In genomic region chr4:59644431-59644830, GRCm38 (mm10) we compare ENCODE assay signal across 19 mouse cellular contexts. TPM values are rescaled to one million over a fixed set of nuclear protein-coding genes. Genes with fewer than 3 reads are reported as not detected.
DNase-seq lines count a peak whose midpoint lies in the region; ATAC-seq and TF ChIP-seq lines count a peak whose summit lies in the region.
"Had no signal": no experiment of that assay in that cellular context is flagged by ENCODE, and none has a peak within 500 bp of the region (broad histone marks: within the 10 kb centered on the region; RNA-seq: fewer than 3 reads in every experiment).

No protein-coding gene starts in this region.

- H3K4me1 ChIP-seq in hindbrain, embryonic 12.5 days, result peaks cover 11% of the 10 kb centered on the region
- no peaks in the 10 kb centered on the region for H3K4me1 ChIP-seq in hindbrain, embryonic 11.5 days (replicated peaks; ENCODE audit: control insufficient read depth, insufficient read depth, low read length)
- H3K4me1 ChIP-seq in kidney, postnatal 0 days (replicated peaks; ENCODE audit: insufficient read depth, low read length), result peaks cover 25% of the 10 kb centered on the region; the same call in 1 of the 2 replicates
- H3K4me1 ChIP-seq in midbrain, embryonic 10.5 days, result peaks cover 20% of the 10 kb centered on the region
- no peaks in the 10 kb centered on the region for H3K4me1 ChIP-seq in midbrain, embryonic 11.5 days (ENCODE audit: control insufficient read depth, insufficient read depth, low read length)
- peaks cover 7% of the 10 kb centered on the region; the same call in 1 of the 2 replicates for H3K4me1 ChIP-seq in small intestine, adult 2 months (ENCODE audit: control insufficient read depth, insufficient read depth, insufficient read length, low read length)

- no peak for TF ChIP-seq POLR2A in small intestine, adult 2 months (IDR thresholded peaks at IDR 0.05; ENCODE audit: low read depth, low read length)

- no peaks in the 10 kb centered on the region for H3K27me3 ChIP-seq in hindbrain, embryonic 12.5 days
- no peaks in the 10 kb centered on the region for H3K27me3 ChIP-seq in hindbrain, embryonic 11.5 days (ENCODE audit: control insufficient read depth, insufficient read depth, low read length)
- no peaks in the 10 kb centered on the region for H3K27me3 ChIP-seq in kidney, postnatal 0 days (ENCODE audit: insufficient read depth, low read length)
- no peaks in the 10 kb centered on the region for H3K27me3 ChIP-seq in midbrain, embryonic 10.5 days (ENCODE audit: low read depth, poor library complexity, severe bottlenecking)
- no peaks in the 10 kb centered on the region for H3K27me3 ChIP-seq in midbrain, embryonic 11.5 days (ENCODE audit: control insufficient read depth, insufficient read depth, low read length)
- no peaks in the 10 kb centered on the region for H3K27me3 ChIP-seq in small intestine, adult 2 months (ENCODE audit: control insufficient read depth, insufficient read depth, low read length)
- H3K27me3 ChIP-seq: CH12.LX; heart, embryonic 15.5 days; limb, embryonic 12.5 days; Patski had no signal

- no peak for TF ChIP-seq CTCF in kidney, postnatal 0 days (IDR thresholded peaks at IDR 0.05; ENCODE audit: low read depth)
- TF ChIP-seq CTCF in small intestine, adult 2 months (IDR thresholded peaks at IDR 0.05; ENCODE audit: extremely low read depth, insufficient read length, insufficient replicate concordance, low read depth, low read length), result no peak

- DNase-seq in hindbrain, embryonic 11.5 days (ENCODE audit: low spot score), result no peak
- no peak for DNase-seq in kidney, postnatal 0 days (ENCODE audit: low spot score)
- no peak for DNase-seq in kidney, adult 11 months
- DNase-seq in midbrain, embryonic 10.5 days (ENCODE audit: low spot score), result peak; percentile 5
- no peak for DNase-seq in midbrain, embryonic 11.5 days (ENCODE audit: low spot score, missing footprints)
- DNase-seq: adrenal gland, postnatal 36 days; B cell, adult 2 months; cerebellum, adult 9-10 months; heart, postnatal 4 days; lung, adult 2 months; spleen, adult 18-20 months had no signal

- no peak for ATAC-seq in hindbrain, embryonic 12.5 days (ENCODE audit: low FRiP score)
- no peak for ATAC-seq in hindbrain, embryonic 11.5 days (ENCODE audit: low FRiP score)
- no peak for ATAC-seq in kidney, postnatal 0 days (replicated peaks; ENCODE audit: low FRiP score, low read depth)
- no peak for ATAC-seq in midbrain, embryonic 11.5 days (ENCODE audit: low FRiP score)
- ATAC-seq: inflammation-experienced regulatory T-cells, adult 6 months; Patski had no signal

- H3K9me3 ChIP-seq in hindbrain, embryonic 12.5 days (replicated peaks), result no peaks in the 10 kb centered on the region
- no peaks in the 10 kb centered on the region for H3K9me3 ChIP-seq in hindbrain, embryonic 11.5 days (ENCODE audit: control insufficient read depth, low read length)
- H3K9me3 ChIP-seq in kidney, postnatal 0 days (replicated peaks; ENCODE audit: low read length), result no peaks in the 10 kb centered on the region
- no peaks in the 10 kb centered on the region for H3K9me3 ChIP-seq in midbrain, embryonic 10.5 days (replicated peaks)
- H3K9me3 ChIP-seq in midbrain, embryonic 11.5 days (ENCODE audit: control insufficient read depth, low read length), result no peaks in the 10 kb centered on the region
- H3K9me3 ChIP-seq: G1E; heart, embryonic 15.5 days; limb, embryonic 12.5 days had no signal

- no peak overlapping the region for H3K4me3 ChIP-seq in hindbrain, embryonic 12.5 days
- H3K4me3 ChIP-seq in hindbrain, embryonic 11.5 days (ENCODE audit: low read depth, low read length), result no peak overlapping the region
- H3K4me3 ChIP-seq in kidney, postnatal 0 days (replicated peaks; ENCODE audit: low read depth, low read length), result no peak overlapping the region
- no peak overlapping the region for H3K4me3 ChIP-seq in midbrain, embryonic 10.5 days
- no peak overlapping the region for H3K4me3 ChIP-seq in midbrain, embryonic 11.5 days (ENCODE audit: low read depth, low read length)
- H3K4me3 ChIP-seq in small intestine, adult 2 months (ENCODE audit: low read depth, low read length), result no peak overlapping the region
- H3K4me3 ChIP-seq: heart, embryonic 15.5 days; limb, embryonic 12.5 days had no signal

- WGBS in hindbrain, embryonic 12.5 days, result 85% methylated on average over 3 of the region's 3 CpGs
- 87% methylated on average over 3 of the region's 3 CpGs for WGBS in hindbrain, embryonic 11.5 days
- 71% methylated on average over 3 of the region's 3 CpGs for WGBS in kidney, postnatal 0 days
- 93% methylated on average over 3 of the region's 3 CpGs for WGBS in midbrain, embryonic 10.5 days
- WGBS in midbrain, embryonic 11.5 days, result 95% methylated on average over 3 of the region's 3 CpGs
- WGBS in small intestine, adult 2 months, result 74% methylated on average over 3 of the region's 3 CpGs

- no peak overlapping the region for H3K9ac ChIP-seq in hindbrain, embryonic 12.5 days
- no peak overlapping the region for H3K9ac ChIP-seq in hindbrain, embryonic 11.5 days (ENCODE audit: low read depth, low read length)
- H3K9ac ChIP-seq in kidney, postnatal 0 days (ENCODE audit: low read depth, low read length), result no peak overlapping the region
- H3K9ac ChIP-seq in midbrain, embryonic 11.5 days (ENCODE audit: low read length), result no peak overlapping the region
- H3K9ac ChIP-seq: heart, embryonic 15.5 days; limb, embryonic 12.5 days had no signal

- H3K27ac ChIP-seq in hindbrain, embryonic 12.5 days, result 0 out of 2 replicates have a peak overlapping the region, but pooled peaks have one; percentile 23
- H3K27ac ChIP-seq in hindbrain, embryonic 11.5 days (ENCODE audit: low read depth, low read length), result no peak overlapping the region
- H3K27ac ChIP-seq in kidney, postnatal 0 days, result peak overlapping the region; percentile 25
- no peak overlapping the region for H3K27ac ChIP-seq in midbrain, embryonic 10.5 days (replicated peaks)
- no peak overlapping the region for H3K27ac ChIP-seq in midbrain, embryonic 11.5 days (ENCODE audit: low read depth, low read length)
- peak overlapping the region; percentile 37; the same call in 1 of the 2 replicates for H3K27ac ChIP-seq in small intestine, adult 2 months (ENCODE audit: insufficient read depth, low read depth, low read length)
- H3K27ac ChIP-seq: heart, embryonic 15.5 days; limb, embryonic 12.5 days had no signal

- H3K4me2 ChIP-seq in hindbrain, embryonic 12.5 days (replicated peaks), result no peak overlapping the region
- H3K4me2 ChIP-seq in hindbrain, embryonic 11.5 days (replicated peaks; ENCODE audit: low read depth, low read length), result no peak overlapping the region
- no peak overlapping the region for H3K4me2 ChIP-seq in kidney, postnatal 0 days (ENCODE audit: low read length)
- no peak overlapping the region for H3K4me2 ChIP-seq in midbrain, embryonic 11.5 days
- H3K4me2 ChIP-seq: heart, embryonic 15.5 days; limb, embryonic 12.5 days had no signal

- no peaks in the 10 kb centered on the region for H3K36me3 ChIP-seq in hindbrain, embryonic 12.5 days
- no peaks in the 10 kb centered on the region for H3K36me3 ChIP-seq in hindbrain, embryonic 11.5 days (ENCODE audit: control insufficient read depth, insufficient read depth, low read length)
- no peaks in the 10 kb centered on the region for H3K36me3 ChIP-seq in kidney, postnatal 0 days (ENCODE audit: insufficient read depth, low read length)
- H3K36me3 ChIP-seq in midbrain, embryonic 10.5 days, result no peaks in the 10 kb centered on the region
- H3K36me3 ChIP-seq in midbrain, embryonic 11.5 days (ENCODE audit: control insufficient read depth, insufficient read depth, low read length), result no peaks in the 10 kb centered on the region
- no peaks in the 10 kb centered on the region for H3K36me3 ChIP-seq in small intestine, adult 2 months (ENCODE audit: control insufficient read depth, insufficient read depth, low read length)
- H3K36me3 ChIP-seq: heart, embryonic 15.5 days; limb, embryonic 12.5 days had no signal

RNA-seq across cellular contexts. Expression of gene E130308A19Rik, which starts 18.4 kb away (rescaled TPM):
- 71.1 and 73.1 TPM in 2 replicates for polyA plus RNA-seq in hindbrain, embryonic 12.5 days (2016; fragmentation: Nextera tagmentation; extraction: Ambion mirVana)
- polyA plus RNA-seq in hindbrain, embryonic 11.5 days (2014; fragmentation: Nextera tagmentation; extraction: Ambion mirVana), result 56.6 and 58.0 TPM in 2 replicates
- polyA plus RNA-seq in kidney, postnatal 0 days (2015; fragmentation: Nextera tagmentation; extraction: Ambion mirVana), result 29.0 and 30.7 TPM in 2 replicates
- 51.3 and 54.0 TPM in 2 replicates for polyA plus RNA-seq in midbrain, embryonic 10.5 days (2016; fragmentation: Nextera tagmentation; extraction: Ambion mirVana)
- 43.2 and 49.0 TPM in 2 replicates for polyA plus RNA-seq in midbrain, embryonic 11.5 days (2014; fragmentation: Nextera tagmentation; extraction: Ambion mirVana)
- polyA plus RNA-seq in small intestine, adult 2 months (2012; rRNA removed), result 1.6 and 4.3 TPM in 2 replicates

Comparison
In these comparisons a context has a peak if more than half of its experiments do, and no peak if none do; other contexts are left out.
1. H3K27ac ChIP-seq: peak in hindbrain, embryonic 12.5 days (single experiment), kidney, postnatal 0 days (single experiment) and small intestine, adult 2 months (single experiment); none in hindbrain, embryonic 11.5 days (single experiment), midbrain, embryonic 10.5 days (single experiment) and midbrain, embryonic 11.5 days (single experiment).